Mouse (Mus musculus): Measurements from ENCODE around the gene Nop53.

- no peak for TF ChIP-seq CTCF (IDR thresholded peaks at IDR 0.05; ENCODE audit: borderline replicate concordance, insufficient read depth, low read length)
- no peak for TF ChIP-seq POLR2A (IDR thresholded peaks at IDR 0.05; ENCODE audit: low read depth, low read length)
These were observed 47.3 kb upstream of the Nop53 start for GRCm38 (mm10) chr7:15993152-15993551.
